Mouse (Mus musculus) CD4-positive helper T cell, adult 2 months (primary cell): ENCODE data around the gene 1700029P11Rik.

Experiments used
- DNase-seq: peaks from one replicate; pipeline ENCODE4 v3.0.0-alpha.2; 2012; ENCODE audit warnings: low read depth, missing footprints, low spot score

1700029P11Rik gene

GRCm38 (mm10) chr15:81980321-81980720, at the start of gene 1700029P11Rik:
1700029P11Rik (plus strand) TSS chr15:81980540.
- no peak for DNase-seq

- peak; percentile 41 for DNase-seq
These were observed 47.3 kb upstream of the 1700029P11Rik start for GRCm38 (mm10) chr15:81932951-81933470.

- DNase-seq: no peak
These were observed 46.4 kb upstream of the 1700029P11Rik start for GRCm38 (mm10) chr15:81933986-81934385.

- DNase-seq: no peak
These were observed 44.3 kb upstream of the 1700029P11Rik start for GRCm38 (mm10) chr15:81935869-81936637.

GRCm38 (mm10) chr15:81936679-81937078, 43.7 kb upstream of the 1700029P11Rik start, which contains the start of gene Csdc2:
Csdc2 (plus strand) TSS chr15:81936759.
- DNase-seq: no peak

GRCm38 (mm10) chr15:81937098-81937972, 43.0 kb upstream of the 1700029P11Rik start:
- DNase-seq: no peak

GRCm38 (mm10) chr15:81938246-81938645, 42.1 kb upstream of the 1700029P11Rik start:
- DNase-seq: peak; percentile 28

- DNase-seq: no peak
These were observed 41.1 kb upstream of the 1700029P11Rik start for GRCm38 (mm10) chr15:81939157-81939715.

GRCm38 (mm10) chr15:81939774-81940173, 40.6 kb upstream of the 1700029P11Rik start:
- no peak for DNase-seq

GRCm38 (mm10) chr15:81940219-81940618, 40.1 kb upstream of the 1700029P11Rik start:
- DNase-seq: no peak

GRCm38 (mm10) chr15:81941010-81941409, 39.3 kb upstream of the 1700029P11Rik start:
- no peak for DNase-seq

GRCm38 (mm10) chr15:81943176-81943749, 37.1 kb upstream of the 1700029P11Rik start:
- DNase-seq: no peak

GRCm38 (mm10) chr15:81949076-81949475, 31.3 kb upstream of the 1700029P11Rik start:
- DNase-seq: no peak

GRCm38 (mm10) chr15:81949476-81950131, 30.7 kb upstream of the 1700029P11Rik start:
- DNase-seq: no peak

- no peak for DNase-seq
These were observed 29.6 kb upstream of the 1700029P11Rik start for GRCm38 (mm10) chr15:81950716-81951115.

- no peak for DNase-seq
These were observed 29.2 kb upstream of the 1700029P11Rik start for GRCm38 (mm10) chr15:81951159-81951558.

- no peak for DNase-seq
These were observed 28.0 kb upstream of the 1700029P11Rik start for GRCm38 (mm10) chr15:81952310-81952709.

GRCm38 (mm10) chr15:81954151-81954583, 26.2 kb upstream of the 1700029P11Rik start:
- DNase-seq: no peak

- no peak for DNase-seq
These were observed 25.6 kb upstream of the 1700029P11Rik start for GRCm38 (mm10) chr15:81954716-81955115.

- DNase-seq: no peak
These were observed 24.9 kb upstream of the 1700029P11Rik start for GRCm38 (mm10) chr15:81955414-81955813.

- DNase-seq: peak; percentile 67
These were observed 23.9 kb upstream of the 1700029P11Rik start for GRCm38 (mm10) chr15:81956457-81956856.
